Mouse (Mus musculus): ENCODE data around the gene Agtr1a.

- TF ChIP-seq CTCF (IDR thresholded peaks at IDR 0.05; ENCODE audit: low read depth) (no peak), EP300 (optimal IDR thresholded peaks at IDR 0.05) (no peak)
Measured at GRCm38 (mm10) chr13:30364097-30364625, 27.9 kb downstream of the Agtr1a start.

Measured in stomach, postnatal 0 days (tissue).